Mouse (Mus musculus) neural tube, embryonic 15.5 days (tissue): Measurements from ENCODE around the gene Heyl. TPM values are rescaled to one million over a fixed set of nuclear protein-coding genes. Genes with fewer than 3 reads are reported as not detected.
"Not testable (repeated sequence)": the region's sequence is repeated elsewhere in the genome, so short reads cannot be mapped to it uniquely, and the experiment has no call there.

Experiments
- ATAC-seq: fragments of 200-750 bp; cut with Nextera tagmentation; 2 replicates; pipeline ENCODE4 v1.8.0; 2017; ENCODE audit warnings: mild to moderate bottlenecking, moderate TSS enrichment, moderate library complexity; ENCODE audit not compliant: low FRiP score
- H3K27ac ChIP-seq: fragments of 300-500 bp; sonication (generic); replicated peaks from 2 replicates; pipeline ENCODE4 v1.5.1; 2015; ENCODE audit warnings: mild to moderate bottlenecking, inconsistent platforms
- H3K27me3 ChIP-seq: fragments of 300-500 bp; sonication (generic); replicated peaks from 2 replicates; pipeline ENCODE4 v1.6.1; 2015; ENCODE audit warnings: inconsistent platforms
- H3K36me3 ChIP-seq: fragments of 300-500 bp; sonication (generic); 2 replicates; pipeline ENCODE4 v1.6.1; 2015; ENCODE audit warnings: inconsistent platforms
- H3K4me1 ChIP-seq: fragments of 300-500 bp; sonication (generic); 2 replicates; pipeline ENCODE4 v1.6.1; 2015; ENCODE audit warnings: inconsistent platforms
- H3K4me2 ChIP-seq: fragments of 300-500 bp; sonication (generic); 2 replicates; pipeline ENCODE4 v1.6.1; 2015; ENCODE audit warnings: inconsistent platforms, mild to moderate bottlenecking, moderate library complexity
- H3K4me3 ChIP-seq: fragments of 300-500 bp; sonication (generic); replicated peaks from 2 replicates; pipeline ENCODE4 v1.5.1; 2015; ENCODE audit warnings: mild to moderate bottlenecking, inconsistent platforms
- H3K9ac ChIP-seq: fragments of 300-500 bp; sonication (generic); replicated peaks from 2 replicates; pipeline ENCODE4 v1.6.1; 2015; ENCODE audit warnings: mild to moderate bottlenecking, inconsistent platforms
- H3K9me3 ChIP-seq: fragments of 300-500 bp; sonication (generic); replicated peaks from 2 replicates; pipeline ENCODE4 v1.6.1; 2016; ENCODE audit warnings: inconsistent platforms
- WGBS: fragments of 180-500 bp; shearing (Covaris S2); methylation state at CpG from one replicate; pipeline ENCODE4 v1.1.7; 2015; ENCODE audit warnings: mixed read lengths; 5-methylcytosine and 5-hydroxymethylcytosine counted together
- polyA plus RNA-seq: library from polyadenylated mRNA; unstranded; fragments of >200 nt; fragmentation: Nextera tagmentation; extraction: Ambion mirVana; gene quantifications from 2 replicates; pipeline ENCODE4 v1.2.1, GENCODE M21; 2015

The Heyl gene
- polyA plus RNA-seq, 1 experiment from 2014 or later = 5.6 TPM

- Histone ChIP-seq H3K9me3 (no peaks in the 10 kb centered on the region), H3K36me3 (peaks cover 88% of the 10 kb centered on the region), H3K4me3 (no peak overlapping the region), H3K27ac (no peak overlapping the region), H3K4me1 (no peaks in the 10 kb centered on the region), H3K4me2 (no peak overlapping the region), H3K9ac (no peak overlapping the region), H3K27me3 (no peaks in the 10 kb centered on the region)
- WGBS = 90% methylated on average over 7 of the region's 7 CpGs
- no peak for ATAC-seq
These were observed 59.6 kb downstream of the Heyl start for GRCm38 (mm10) chr4:123292989-123293388.

- no peak overlapping the region for H3K4me3 ChIP-seq
- H3K4me1 ChIP-seq = no peaks in the 10 kb centered on the region
- no peak overlapping the region for H3K9ac ChIP-seq
- 80% methylated on average over 7 of the region's 7 CpGs for WGBS
- no peak for ATAC-seq
- H3K36me3 ChIP-seq = peaks cover 85% of the 10 kb centered on the region
- no peak overlapping the region for H3K27ac ChIP-seq
- no peaks in the 10 kb centered on the region for H3K9me3 ChIP-seq
- H3K27me3 ChIP-seq = no peaks in the 10 kb centered on the region
- H3K4me2 ChIP-seq = no peak overlapping the region
These were observed 60.5 kb downstream of the Heyl start for GRCm38 (mm10) chr4:123293661-123294443.

GRCm38 (mm10) chr4:123295026-123295425 is 61.7 kb downstream of the Heyl start:
- not testable (repeated sequence) for H3K9ac ChIP-seq, H3K27ac ChIP-seq, H3K27me3 ChIP-seq, H3K4me1 ChIP-seq, H3K9me3 ChIP-seq, H3K4me2 ChIP-seq, ATAC-seq, H3K4me3 ChIP-seq
- 88% methylated on average over 15 of the region's 15 CpGs for WGBS
- peaks cover 85% of the 10 kb centered on the region for H3K36me3 ChIP-seq

- no peaks in the 10 kb centered on the region for H3K27me3 ChIP-seq
- WGBS = 95% methylated on average over 21 of the region's 21 CpGs
- H3K36me3 ChIP-seq = peaks cover 88% of the 10 kb centered on the region
- no peak for ATAC-seq
- H3K9me3 ChIP-seq = no peaks in the 10 kb centered on the region
- no peak overlapping the region for H3K4me3 ChIP-seq
- H3K4me1 ChIP-seq = no peaks in the 10 kb centered on the region
- H3K27ac ChIP-seq = no peak overlapping the region
- no peak overlapping the region for H3K9ac ChIP-seq
- no peak overlapping the region for H3K4me2 ChIP-seq
These were observed 62.3 kb downstream of the Heyl start for GRCm38 (mm10) chr4:123295516-123296147.

GRCm38 (mm10) chr4:123296148-123296534 is 62.8 kb downstream of the Heyl start:
- Histone ChIP-seq H3K27ac (no peak overlapping the region), H3K4me2 (no peak overlapping the region), H3K36me3 (peaks cover 83% of the 10 kb centered on the region), H3K9me3 (no peaks in the 10 kb centered on the region), H3K27me3 (no peaks in the 10 kb centered on the region), H3K9ac (no peak overlapping the region), H3K4me3 (no peak overlapping the region), H3K4me1 (no peaks in the 10 kb centered on the region)
- WGBS = 96% methylated on average over 5 of the region's 5 CpGs
- no peak for ATAC-seq

- no peak overlapping the region for H3K27ac ChIP-seq
- peaks cover 78% of the 10 kb centered on the region for H3K36me3 ChIP-seq
- H3K4me2 ChIP-seq = no peak overlapping the region
- no peaks in the 10 kb centered on the region for H3K4me1 ChIP-seq
- 93% methylated on average over 22 of the region's 22 CpGs for WGBS
- no peaks in the 10 kb centered on the region for H3K27me3 ChIP-seq
- ATAC-seq = no peak
- H3K4me3 ChIP-seq = no peak overlapping the region
- H3K9me3 ChIP-seq = no peaks in the 10 kb centered on the region
- no peak overlapping the region for H3K9ac ChIP-seq
These were observed 64.0 kb downstream of the Heyl start for GRCm38 (mm10) chr4:123297195-123297960.

GRCm38 (mm10) chr4:123298226-123298625 is 64.9 kb downstream of the Heyl start:
- no peaks in the 10 kb centered on the region for H3K27me3 ChIP-seq
- peaks cover 78% of the 10 kb centered on the region for H3K36me3 ChIP-seq
- H3K4me2 ChIP-seq = no peak overlapping the region
- no peak overlapping the region for H3K27ac ChIP-seq
- H3K9me3 ChIP-seq = no peaks in the 10 kb centered on the region
- no peak for ATAC-seq
- H3K4me3 ChIP-seq = no peak overlapping the region
- WGBS = 88% methylated on average over 4 of the region's 4 CpGs
- no peaks in the 10 kb centered on the region for H3K4me1 ChIP-seq
- no peak overlapping the region for H3K9ac ChIP-seq

- Histone ChIP-seq H3K4me1 (no peaks in the 10 kb centered on the region), H3K4me3 (no peak overlapping the region), H3K9me3 (no peaks in the 10 kb centered on the region), H3K36me3 (peaks cover 80% of the 10 kb centered on the region), H3K9ac (no peak overlapping the region), H3K4me2 (no peak overlapping the region), H3K27me3 (no peaks in the 10 kb centered on the region), H3K27ac (no peak overlapping the region)
- ATAC-seq = no peak
- 90% methylated on average over 11 of the region's 11 CpGs for WGBS
These were observed 65.8 kb downstream of the Heyl start for GRCm38 (mm10) chr4:123298980-123299670.

Other genes starting within 250 kb of the Heyl start
- gene Mycl, start 237.9 kb upstream of the Heyl start, polyA plus RNA-seq = 38.2 and 52.3 TPM in 2 replicates
- 21.0 and 21.9 TPM in 2 replicates for gene Trit1, start 217.0 kb upstream of the Heyl start, polyA plus RNA-seq
- gene Bmp8b, start 128.4 kb upstream of the Heyl start, polyA plus RNA-seq = 0.38 and 0.43 TPM in 2 replicates
- 0.68 and 0.77 TPM in 2 replicates for gene Oxct2b, start 117.3 kb upstream of the Heyl start, polyA plus RNA-seq
- gene Ppie, start 93.6 kb upstream of the Heyl start, polyA plus RNA-seq = 50.4 and 66.1 TPM in 2 replicates
- gene Hpcal4, start 50.3 kb upstream of the Heyl start, polyA plus RNA-seq = 33.2 and 34.4 TPM in 2 replicates
- gene Nt5c1a, start 32.1 kb upstream of the Heyl start, polyA plus RNA-seq = 0.17 TPM in 1 of 2 replicates, not detected in the other
- gene Pabpc4, start 28.8 kb downstream of the Heyl start, polyA plus RNA-seq = 28.3 and 31.7 TPM in 2 replicates
- 0.14 TPM in 1 of 2 replicates, not detected in the other for gene Oxct2a, start 90.1 kb downstream of the Heyl start, polyA plus RNA-seq
- gene Bmp8a, start 109.7 kb downstream of the Heyl start, polyA plus RNA-seq = 0.20 and 0.43 TPM in 2 replicates